Mouse (Mus musculus) heart, embryonic 10.5 days (tissue): ENCODE results near the gene Fam227b. TPM values are rescaled to one million over a fixed set of nuclear protein-coding genes. Genes with fewer than 3 reads are reported as not detected.

ENCODE experiments used
- DNase-seq: peaks from one replicate; pipeline ENCODE4 v3.0.0-alpha.2; 2017; ENCODE audit warnings: low spot score
- H3K27ac ChIP-seq: fragments of 300-500 bp; sonication (generic); 2 replicates; pipeline ENCODE4 v1.5.1; 2016; ENCODE audit warnings: mild to moderate bottlenecking
- H3K27me3 ChIP-seq: fragments of 300-500 bp; sonication (generic); 2 replicates; pipeline ENCODE4 v1.6.1; 2016; ENCODE audit warnings: mild to moderate bottlenecking; ENCODE audit not compliant: poor library complexity, insufficient read depth, severe bottlenecking
- H3K36me3 ChIP-seq: fragments of 300-500 bp; sonication (generic); 2 replicates; pipeline ENCODE4 v1.6.1; 2016; ENCODE audit warnings: mild to moderate bottlenecking, moderate library complexity
- H3K4me1 ChIP-seq: fragments of 300-500 bp; sonication (generic); 2 replicates; pipeline ENCODE4 v1.6.1; 2016; ENCODE audit warnings: mild to moderate bottlenecking
- H3K4me3 ChIP-seq: fragments of 300-500 bp; sonication (generic); 2 replicates; pipeline ENCODE4 v1.5.1; 2016; ENCODE audit warnings: mild to moderate bottlenecking, moderate library complexity
- H3K9me3 ChIP-seq: fragments of 300-500 bp; sonication (generic); 2 replicates; pipeline ENCODE4 v1.6.1; 2016; ENCODE audit warnings: mild to moderate bottlenecking, moderate library complexity
- WGBS: fragments of 180-500 bp; shearing (Covaris S2); methylation state at CpG from one replicate; pipeline ENCODE4 v1.1.7; 2016; 5-methylcytosine and 5-hydroxymethylcytosine counted together
- polyA plus RNA-seq: library from polyadenylated mRNA; unstranded; fragments of >200 nt; fragmentation: Nextera tagmentation; extraction: Ambion mirVana; gene quantifications from 2 replicates; pipeline ENCODE4 v1.2.1, GENCODE M21; 2016

The Fam227b gene
- polyA plus RNA-seq, result not detected in 2 replicates

DNA sequence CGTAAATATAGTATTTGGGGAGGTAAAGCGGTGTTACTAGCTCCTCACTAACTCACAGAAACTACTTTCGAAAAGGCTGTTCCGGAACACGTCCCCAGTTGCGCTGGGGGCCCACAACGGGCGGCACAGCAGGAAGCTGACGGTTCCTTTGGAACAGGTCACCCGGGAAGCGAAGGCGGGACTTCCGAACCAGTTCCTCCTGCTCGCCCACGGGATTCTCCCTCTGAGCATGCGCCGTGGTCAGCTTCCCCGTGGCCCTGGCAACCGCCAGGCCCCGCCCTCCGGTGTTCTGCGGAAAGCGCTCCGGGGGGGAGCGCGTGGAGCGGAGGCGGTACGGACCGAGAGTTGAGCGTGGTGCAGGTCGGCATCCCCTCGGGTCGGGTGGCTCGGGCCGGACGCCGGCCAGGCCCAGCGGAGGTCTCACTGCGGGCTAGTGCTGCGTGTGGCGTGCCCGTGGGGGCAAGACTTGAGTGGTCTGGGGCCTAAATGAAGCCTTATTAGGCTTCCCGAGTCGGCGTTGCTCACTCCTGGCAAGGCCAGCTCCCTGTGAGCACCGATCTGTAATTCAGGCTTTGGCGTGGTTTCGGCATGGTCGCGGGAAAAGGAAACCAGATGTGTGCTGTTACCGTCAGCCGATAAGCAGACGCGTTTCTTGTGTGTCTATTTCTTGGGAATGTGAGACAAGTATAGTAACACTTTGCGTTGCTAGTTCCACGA lies at the start of gene Fam227b, which contains the start of gene Dtwd1:
Gene Fam227b (minus strand): TSS at position 150 of the 717 bp plus-strand sequence.
Gene Dtwd1 (plus strand): TSS at position 287 of the 717 bp plus-strand sequence.
- no peaks in the 10 kb centered on the region for H3K27me3 ChIP-seq
- peak; percentile 98 for DNase-seq
- WGBS, result under 1% methylated on average over 57 of the region's 57 CpGs

GRCm38 (mm10) chr2:126198971-126199370 lies 47.2 kb upstream of the Fam227b start:
- no peak for DNase-seq
- H3K36me3 ChIP-seq, result no peaks in the 10 kb centered on the region
- H3K9me3 ChIP-seq, result no peaks in the 10 kb centered on the region
- WGBS, result 79% methylated on average over 3 of the region's 3 CpGs
- H3K4me3 ChIP-seq, result no peak overlapping the region
- H3K27ac ChIP-seq, result no peak overlapping the region
- no peaks in the 10 kb centered on the region for H3K27me3 ChIP-seq
- H3K4me1 ChIP-seq, result no peaks in the 10 kb centered on the region

More for the DNA sequence above, at the start of gene Fam227b, which contains the start of gene Dtwd1:
- Histone ChIP-seq H3K27ac (peak within 1 kb of the TSS; percentile 99), H3K4me1 (no peaks in the 10 kb centered on the region), H3K36me3 (peaks cover 13% of the 10 kb centered on the region; the same call in 1 of the 2 replicates), H3K9me3 (no peaks in the 10 kb centered on the region), H3K4me3 (peak within 1 kb of the TSS; percentile 87)

GRCm38 (mm10) chr2:126195631-126196356 lies 44.0 kb upstream of the Fam227b start:
- Histone ChIP-seq H3K9me3 (no peaks in the 10 kb centered on the region), H3K27ac (no peak overlapping the region), H3K4me1 (no peaks in the 10 kb centered on the region), H3K4me3 (no peak overlapping the region), H3K36me3 (no peaks in the 10 kb centered on the region), H3K27me3 (no peaks in the 10 kb centered on the region)
- DNase-seq, result no peak
- 83% methylated on average over 12 of the region's 12 CpGs for WGBS

- Histone ChIP-seq H3K27me3 (no peaks in the 10 kb centered on the region), H3K27ac (no peak overlapping the region), H3K36me3 (no peaks in the 10 kb centered on the region), H3K9me3 (no peaks in the 10 kb centered on the region), H3K4me3 (no peak overlapping the region), H3K4me1 (no peaks in the 10 kb centered on the region)
- WGBS, result 82% methylated on average over 2 of the region's 2 CpGs
- no peak for DNase-seq
Observed at GRCm38 (mm10) chr2:126192129-126192528, 40.3 kb upstream of the Fam227b start.

DNA sequence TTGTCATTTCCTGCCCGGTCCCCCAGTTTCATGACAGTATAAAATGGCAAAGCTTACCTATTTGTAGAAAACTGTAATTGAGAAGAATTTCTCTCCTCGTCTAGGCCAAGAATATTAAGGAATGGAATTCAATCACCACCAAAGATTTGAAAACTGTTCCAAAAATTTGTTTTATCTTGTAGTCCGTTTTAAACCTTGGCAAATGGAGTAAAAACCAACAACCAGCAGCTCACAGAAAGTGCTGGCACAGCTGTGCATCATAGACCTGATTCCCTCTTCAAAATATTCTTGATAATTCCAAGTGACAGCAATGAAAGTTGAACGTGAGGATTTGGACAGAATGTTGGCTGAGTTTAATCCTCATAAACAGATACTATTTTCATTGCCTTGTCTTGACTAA lies 39.5 kb upstream of the Fam227b start:
- H3K4me1 ChIP-seq, result no peaks in the 10 kb centered on the region
- H3K36me3 ChIP-seq, result no peaks in the 10 kb centered on the region
- no peak overlapping the region for H3K4me3 ChIP-seq
- no peak for DNase-seq
- WGBS, result 75% methylated on average over 4 of the region's 4 CpGs
- H3K27ac ChIP-seq, result no peak overlapping the region
- no peaks in the 10 kb centered on the region for H3K27me3 ChIP-seq
- H3K9me3 ChIP-seq, result no peaks in the 10 kb centered on the region

DNA sequence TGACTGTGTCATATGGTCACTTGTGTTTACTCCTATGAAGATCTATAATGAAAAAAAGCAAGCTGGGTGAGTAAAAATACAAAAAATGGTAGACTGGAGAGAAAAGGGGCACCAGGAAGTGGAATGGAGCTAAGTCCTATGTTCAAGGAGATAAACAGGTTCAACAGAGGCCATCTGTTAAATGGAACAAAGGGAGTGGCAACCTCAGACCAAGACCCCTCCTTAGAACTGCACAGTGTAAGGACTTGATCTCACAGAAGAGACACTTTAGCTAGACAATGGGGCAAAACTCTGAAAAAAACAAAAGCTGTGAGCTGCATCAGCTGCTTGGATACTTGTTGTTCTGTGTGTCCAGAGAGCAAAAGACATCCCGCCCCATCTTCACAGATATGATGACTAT lies 19.6 kb upstream of the Fam227b start:
- WGBS, result 85% methylated on average over 1 of the region's 1 CpGs
- Histone ChIP-seq H3K4me1 (no peaks in the 10 kb centered on the region), H3K9me3 (no peaks in the 10 kb centered on the region), H3K27me3 (no peaks in the 10 kb centered on the region), H3K4me3 (no peak overlapping the region), H3K36me3 (no peaks in the 10 kb centered on the region), H3K27ac (no peak overlapping the region)
- DNase-seq, result no peak

DNA sequence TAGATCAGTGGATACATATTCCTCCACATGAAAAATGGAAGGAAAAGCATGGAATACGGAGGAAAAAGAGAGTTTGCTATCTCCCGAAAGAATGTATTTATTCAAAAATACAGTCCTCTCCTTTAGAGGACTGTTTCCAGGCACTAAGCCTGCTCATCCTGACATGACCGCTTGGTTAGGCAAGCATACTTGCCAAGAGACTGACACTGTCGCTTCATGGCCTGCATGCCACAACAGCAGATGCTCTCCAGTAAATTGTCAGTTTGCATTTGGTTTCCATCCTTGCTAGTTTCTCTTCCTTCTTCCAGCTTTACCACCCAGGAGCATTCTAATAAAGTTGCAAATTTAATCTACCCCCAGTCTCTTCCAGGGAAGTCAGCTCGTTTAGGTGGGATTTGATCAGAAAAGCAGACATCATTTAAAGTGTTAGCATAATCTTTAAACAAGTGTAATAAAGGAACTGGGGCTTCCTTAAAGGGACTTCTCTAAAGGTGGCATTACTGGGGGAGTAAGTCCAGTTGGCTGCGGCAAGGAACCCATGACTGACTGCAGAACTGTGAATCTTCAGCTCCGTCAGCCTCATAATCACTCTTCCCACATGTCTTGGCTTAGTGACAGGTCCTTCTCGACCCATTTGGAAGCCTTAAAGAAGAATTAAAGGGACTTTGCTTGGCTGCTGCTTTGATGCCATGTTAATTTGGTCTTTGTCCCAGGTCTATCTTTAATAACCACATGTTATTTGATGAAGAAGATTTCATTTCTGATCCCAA lies 15.2 kb upstream of the Fam227b start:
- H3K36me3 ChIP-seq, result peaks cover 9% of the 10 kb centered on the region
- no peak for DNase-seq
- WGBS, result 79% methylated on average over 8 of the region's 8 CpGs
- peaks cover 3% of the 10 kb centered on the region; the same call in 1 of the 2 replicates for H3K4me1 ChIP-seq
- no peak overlapping the region for H3K4me3 ChIP-seq
- H3K27me3 ChIP-seq, result no peaks in the 10 kb centered on the region
- 0 out of 2 replicates have a peak overlapping the region, but pooled peaks have one; percentile 12 for H3K27ac ChIP-seq
- H3K9me3 ChIP-seq, result no peaks in the 10 kb centered on the region

DNA sequence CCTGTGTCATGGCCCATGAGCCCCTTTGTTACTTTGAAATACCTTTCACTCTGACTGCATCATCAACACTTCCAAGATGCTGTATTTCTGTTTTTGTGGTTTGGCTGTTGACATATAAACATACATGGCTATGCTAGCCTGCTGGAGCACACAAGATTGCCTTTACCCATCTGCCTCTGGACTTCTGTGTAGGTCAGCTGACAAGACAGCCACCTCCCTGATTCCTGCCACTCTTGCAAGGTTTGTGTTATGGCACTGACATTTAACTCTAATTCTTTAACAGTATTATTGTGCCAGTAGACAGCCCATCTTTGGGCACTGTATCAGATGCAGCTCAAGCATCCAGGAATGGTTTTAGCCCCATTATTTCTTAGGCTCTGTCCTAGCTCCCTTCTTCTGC lies 14.5 kb upstream of the Fam227b start:
- no peaks in the 10 kb centered on the region for H3K9me3 ChIP-seq
- no peaks in the 10 kb centered on the region for H3K27me3 ChIP-seq
- H3K27ac ChIP-seq, result 0 out of 2 replicates have a peak overlapping the region, but pooled peaks have one; percentile 12
- DNase-seq, result no peak
- peaks cover 3% of the 10 kb centered on the region; the same call in 1 of the 2 replicates for H3K4me1 ChIP-seq
- H3K36me3 ChIP-seq, result peaks cover 16% of the 10 kb centered on the region
- H3K4me3 ChIP-seq, result no peak overlapping the region

DNA sequence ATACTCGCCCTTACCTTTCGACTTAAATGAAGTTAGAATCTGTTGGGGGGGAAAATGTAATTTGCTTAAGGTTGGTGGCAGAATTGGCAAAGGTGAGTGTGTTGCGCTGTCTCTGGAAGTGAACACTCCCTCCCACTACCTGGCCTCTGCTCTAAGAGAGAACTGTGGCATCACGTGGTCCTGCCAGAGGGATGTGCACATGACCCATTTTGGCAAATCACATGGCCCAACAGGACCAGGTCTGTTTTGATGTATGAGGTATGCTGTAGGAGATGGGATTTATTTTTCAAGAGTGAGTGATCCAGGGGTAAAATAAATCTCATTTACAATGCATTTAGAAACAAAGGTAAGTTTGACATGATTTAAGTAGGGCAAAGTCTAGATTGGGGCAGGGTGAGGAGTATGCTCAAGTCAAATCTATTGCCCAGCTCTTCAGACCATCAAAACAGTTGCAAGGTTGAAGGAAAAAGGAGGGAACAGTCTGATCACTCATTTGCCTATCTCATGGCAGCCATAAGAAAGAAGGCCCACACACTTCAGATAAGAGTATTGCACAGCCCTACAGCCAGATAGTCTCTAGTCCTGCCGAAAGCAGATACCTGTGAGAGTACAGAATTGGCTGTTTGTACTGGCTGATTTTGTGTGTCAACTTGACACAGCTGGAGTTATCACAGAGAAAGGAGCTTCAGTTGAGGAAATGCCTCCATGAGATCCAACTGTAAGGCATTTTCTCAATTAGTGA lies 13.6 kb upstream of the Fam227b start:
- peak; percentile 84 for DNase-seq
- no peak overlapping the region; the same call in 1 of the 2 replicates for H3K27ac ChIP-seq
- 83% methylated on average over 5 of the region's 5 CpGs for WGBS
- peaks cover 25% of the 10 kb centered on the region for H3K36me3 ChIP-seq
- H3K27me3 ChIP-seq, result no peaks in the 10 kb centered on the region
- H3K4me1 ChIP-seq, result peaks cover 3% of the 10 kb centered on the region; the same call in 1 of the 2 replicates
- H3K4me3 ChIP-seq, result no peak overlapping the region
- H3K9me3 ChIP-seq, result no peaks in the 10 kb centered on the region

DNA sequence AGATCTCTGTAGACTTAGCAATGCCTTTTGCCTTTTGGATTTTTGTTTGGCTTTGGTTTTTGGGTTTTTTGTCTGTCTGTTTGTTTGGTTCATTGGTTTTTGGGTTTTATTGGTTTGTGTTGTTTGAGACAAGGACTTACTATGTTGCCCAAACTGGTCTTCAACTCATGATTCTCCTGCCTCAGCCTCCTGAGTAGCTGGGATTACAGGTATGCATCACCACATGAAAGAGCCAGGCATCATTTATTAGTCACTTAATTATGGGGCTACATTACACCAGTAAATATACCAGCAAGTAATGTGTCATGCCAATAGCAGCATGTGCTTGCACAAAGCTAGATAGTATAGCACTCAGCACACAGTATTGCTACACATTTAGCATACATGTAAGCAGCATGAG lies 4.1 kb downstream of the Fam227b start:
- H3K27me3 ChIP-seq, result no peaks in the 10 kb centered on the region
- no peaks in the 10 kb centered on the region for H3K9me3 ChIP-seq
- no peak for DNase-seq
- no peaks in the 10 kb centered on the region for H3K4me1 ChIP-seq
- H3K4me3 ChIP-seq, result no peak overlapping the region
- H3K36me3 ChIP-seq, result no peaks in the 10 kb centered on the region
- H3K27ac ChIP-seq, result no peak overlapping the region

DNA sequence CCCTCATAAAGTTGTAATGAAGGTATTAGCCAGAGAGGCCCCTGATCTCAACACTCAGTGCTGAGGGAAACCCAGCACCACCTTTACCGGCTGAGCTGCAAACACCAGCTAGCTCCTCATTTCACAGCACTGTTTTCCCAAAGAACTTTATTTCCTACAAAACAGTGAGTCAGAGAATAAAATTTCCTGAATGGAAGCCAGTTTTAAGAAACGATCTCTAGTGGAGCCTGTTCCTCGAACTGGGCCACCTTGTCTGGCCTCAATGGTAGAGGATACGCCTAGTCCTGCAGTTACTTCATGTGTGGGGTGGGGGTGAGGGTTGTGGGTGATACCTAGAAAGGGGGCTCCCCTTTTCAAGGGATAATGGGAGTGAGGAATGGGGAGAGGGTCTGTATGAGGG lies 57.2 kb downstream of the Fam227b start:
- Histone ChIP-seq H3K4me3 (no peak overlapping the region), H3K9me3 (no peaks in the 10 kb centered on the region), H3K4me1 (no peaks in the 10 kb centered on the region), H3K27me3 (no peaks in the 10 kb centered on the region), H3K36me3 (no peaks in the 10 kb centered on the region), H3K27ac (no peak overlapping the region)
- 87% methylated on average over 4 of the region's 4 CpGs for WGBS
- DNase-seq, result no peak

GRCm38 (mm10) chr2:126090432-126090831 lies 61.4 kb downstream of the Fam227b start:
- no peaks in the 10 kb centered on the region for H3K4me1 ChIP-seq
- H3K27me3 ChIP-seq, result no peaks in the 10 kb centered on the region
- no peaks in the 10 kb centered on the region for H3K9me3 ChIP-seq
- no peak overlapping the region for H3K4me3 ChIP-seq
- no peak overlapping the region for H3K27ac ChIP-seq
- H3K36me3 ChIP-seq, result no peaks in the 10 kb centered on the region
- 73% methylated on average over 5 of the region's 5 CpGs for WGBS
- DNase-seq, result no peak
